Mouse (Mus musculus): ENCODE measurements at regions not wholly inside any gene's neighbourhood (a gene's known extent, or its start where the extent isn't known, plus 50 kb on each side); places are given as distances from the start of the nearest gene placed in this dataset.

DNA sequence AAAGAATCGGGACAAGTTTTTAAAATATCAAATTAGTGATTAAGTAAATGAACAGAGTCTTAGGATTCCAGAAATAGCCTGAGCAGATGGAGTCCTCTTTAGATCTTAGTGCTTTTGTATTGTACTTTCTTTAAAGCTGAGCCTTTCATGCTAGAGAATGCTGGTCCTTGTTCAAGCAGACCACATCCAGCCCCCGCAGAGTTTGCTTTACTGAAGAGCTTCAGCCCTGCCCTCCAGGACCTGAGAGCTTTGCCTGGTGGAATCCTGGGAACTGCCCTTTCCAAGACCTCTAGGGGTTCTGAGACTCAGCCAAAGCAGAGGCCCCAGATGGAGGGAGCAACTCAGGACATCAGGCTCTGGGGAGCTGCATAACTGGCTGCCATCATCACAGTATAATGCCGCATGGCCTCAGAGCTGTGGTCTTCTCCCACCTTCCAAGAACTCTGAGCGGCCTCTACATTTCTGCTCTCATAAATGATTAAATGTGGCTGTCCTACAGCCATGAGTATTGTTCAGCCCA, 153.6 kb upstream of the Sh3bp4 start:
- H3K36me3 ChIP-seq (ENCODE audit: control insufficient read depth, insufficient read depth, low read length): no peaks in the 10 kb centered on the region
- H3K9me3 ChIP-seq (ENCODE audit: control insufficient read depth, low read length): peaks cover 8% of the 10 kb centered on the region; the same call in 1 of the 2 replicates
- ATAC-seq (replicated peaks; ENCODE audit: low FRiP score, low TSS enrichment, low read depth) (no peak), DNase-seq (ENCODE audit: low spot score) (peak; percentile 42)
- no peak overlapping the region for H3K27ac ChIP-seq (ENCODE audit: low read depth)
- H3K4me2 ChIP-seq (ENCODE audit: low read length): no peak overlapping the region
- 80% methylated on average over 4 of the region's 4 CpGs for WGBS
- no peaks in the 10 kb centered on the region for H3K27me3 ChIP-seq (replicated peaks; ENCODE audit: control insufficient read depth, insufficient read depth, low read length)
- no peaks in the 10 kb centered on the region for H3K4me1 ChIP-seq (replicated peaks; ENCODE audit: control insufficient read depth, insufficient read depth, low read length)
- no peak overlapping the region for H3K9ac ChIP-seq (ENCODE audit: low read length)
- H3K4me3 ChIP-seq (ENCODE audit: low read depth, low read length): no peak overlapping the region

DNA sequence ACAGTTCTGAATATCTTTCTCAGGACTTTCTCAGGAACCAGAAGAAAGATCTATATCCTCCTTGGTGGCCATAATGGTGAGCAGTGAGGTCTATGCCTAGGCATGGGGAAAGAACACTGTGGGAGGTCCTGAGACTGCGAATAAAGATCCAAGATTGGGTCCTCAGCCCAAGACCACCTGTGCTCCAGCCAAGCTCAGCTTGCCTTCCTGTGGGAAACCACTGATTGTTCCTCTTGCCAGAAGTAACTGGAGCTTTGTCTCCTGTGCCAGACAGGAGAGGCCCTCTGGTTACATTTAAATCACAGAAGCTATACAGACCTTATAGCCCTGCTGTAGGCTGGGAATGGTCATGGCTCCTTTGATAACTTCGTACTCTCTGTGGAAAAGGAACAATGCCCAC, 148.8 kb upstream of the Sh3bp4 start:
- no peaks in the 10 kb centered on the region for H3K9me3 ChIP-seq (ENCODE audit: control insufficient read depth, low read length)
- H3K4me3 ChIP-seq (ENCODE audit: low read depth, low read length): no peak overlapping the region
- H3K36me3 ChIP-seq (ENCODE audit: control insufficient read depth, insufficient read depth, low read length): no peaks in the 10 kb centered on the region
- no peak overlapping the region for H3K9ac ChIP-seq (ENCODE audit: low read length)
- ATAC-seq (replicated peaks; ENCODE audit: low FRiP score, low TSS enrichment, low read depth) (no peak), DNase-seq (ENCODE audit: low spot score) (no peak)
- H3K27me3 ChIP-seq (replicated peaks; ENCODE audit: control insufficient read depth, insufficient read depth, low read length): no peaks in the 10 kb centered on the region
- H3K4me2 ChIP-seq (ENCODE audit: low read length): no peak overlapping the region
- WGBS: 79% methylated on average over 2 of the region's 2 CpGs
- no peaks in the 10 kb centered on the region; the same call in 1 of the 2 replicates for H3K4me1 ChIP-seq (replicated peaks; ENCODE audit: control insufficient read depth, insufficient read depth, low read length)
- no peak overlapping the region for H3K27ac ChIP-seq (ENCODE audit: low read depth)

DNA sequence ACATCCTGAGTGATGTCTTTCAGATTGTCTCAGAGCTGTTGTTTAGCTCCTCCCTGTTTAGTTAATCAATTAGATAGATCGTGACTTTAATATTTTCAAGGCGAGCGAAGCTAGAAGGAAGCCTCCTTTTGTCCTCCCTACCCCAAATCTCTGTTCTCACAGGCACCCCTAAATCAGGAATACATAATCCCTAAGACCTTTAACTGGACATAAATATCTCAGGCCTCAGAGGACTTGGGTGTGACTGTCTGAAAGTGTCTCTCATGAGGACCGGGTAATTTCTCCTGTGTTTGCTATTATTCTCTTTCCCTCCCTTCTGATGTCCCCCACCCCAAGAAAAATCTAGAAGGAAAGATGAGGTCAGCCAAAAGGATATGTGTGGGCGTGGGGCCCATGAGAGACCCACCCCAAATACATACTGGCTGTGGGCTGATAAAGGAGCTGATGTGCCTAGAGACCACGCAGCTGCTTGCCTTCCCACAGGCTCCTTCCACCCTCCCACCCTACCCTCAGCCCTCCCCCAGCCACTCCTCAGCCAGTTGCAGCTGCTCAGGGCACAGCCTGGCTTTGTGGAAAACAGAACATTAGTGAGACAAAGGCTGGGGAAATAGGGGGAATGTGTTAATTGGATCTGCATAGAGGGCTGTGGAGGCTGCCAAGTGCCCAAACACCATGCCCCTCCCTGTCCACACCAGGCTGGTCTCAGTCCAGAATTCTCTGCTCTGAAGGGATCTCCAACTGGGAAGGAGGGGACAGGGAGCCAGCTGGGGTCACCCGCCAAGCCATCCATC, 146.2 kb upstream of the Sh3bp4 start:
- WGBS: 56% methylated on average over 7 of the region's 7 CpGs
- peak; percentile 80 for ATAC-seq (replicated peaks; ENCODE audit: low FRiP score, low TSS enrichment, low read depth)

DNA sequence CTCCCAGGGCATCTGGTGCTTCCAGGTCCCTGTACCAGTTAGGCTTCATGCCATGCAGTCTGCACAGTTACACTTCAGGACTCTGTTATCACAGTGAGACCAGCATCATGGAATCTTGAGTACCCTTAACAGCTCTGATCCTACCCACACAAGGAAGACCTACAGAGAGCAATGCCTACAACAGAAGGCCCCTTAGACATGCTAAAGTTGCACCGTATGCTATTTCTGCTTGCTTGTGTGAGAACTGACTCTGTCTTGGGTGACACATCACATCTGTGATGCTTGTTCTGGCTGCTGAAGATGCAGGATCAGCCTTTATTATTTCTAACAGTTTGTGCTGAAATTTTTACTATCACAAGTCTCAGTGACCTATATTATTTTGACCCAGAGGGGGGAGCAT, 135.0 kb upstream of the Sh3bp4 start:
- WGBS: 74% methylated on average over 1 of the region's 1 CpGs
- Histone ChIP-seq H3K36me3 (ENCODE audit: control insufficient read depth, insufficient read depth, low read length) (no peaks in the 10 kb centered on the region), H3K4me3 (ENCODE audit: low read depth, low read length) (no peak overlapping the region), H3K4me1 (replicated peaks; ENCODE audit: control insufficient read depth, insufficient read depth, low read length) (no peaks in the 10 kb centered on the region), H3K9ac (ENCODE audit: low read length) (no peak overlapping the region), H3K27ac (ENCODE audit: low read depth) (no peak overlapping the region), H3K4me2 (ENCODE audit: low read length) (no peak overlapping the region), H3K9me3 (ENCODE audit: control insufficient read depth, low read length) (0 out of 2 replicates have a peak, but pooled peaks cover 6% of the 10 kb centered on the region), H3K27me3 (replicated peaks; ENCODE audit: control insufficient read depth, insufficient read depth, low read length) (no peaks in the 10 kb centered on the region)
- ATAC-seq (replicated peaks; ENCODE audit: low FRiP score, low TSS enrichment, low read depth) (no peak), DNase-seq (ENCODE audit: low spot score) (no peak)

More for the DNA sequence above, 146.2 kb upstream of the Sh3bp4 start:
- Histone ChIP-seq H3K4me2 (ENCODE audit: low read length) (no peak overlapping the region), H3K9me3 (ENCODE audit: control insufficient read depth, low read length) (peaks cover 4% of the 10 kb centered on the region; the same call in 1 of the 2 replicates), H3K27ac (ENCODE audit: low read depth) (no peak overlapping the region), H3K9ac (ENCODE audit: low read length) (no peak overlapping the region), H3K27me3 (replicated peaks; ENCODE audit: control insufficient read depth, insufficient read depth, low read length) (no peaks in the 10 kb centered on the region), H3K4me3 (ENCODE audit: low read depth, low read length) (no peak overlapping the region), H3K4me1 (replicated peaks; ENCODE audit: control insufficient read depth, insufficient read depth, low read length) (no peaks in the 10 kb centered on the region; the same call in 1 of the 2 replicates), H3K36me3 (ENCODE audit: control insufficient read depth, insufficient read depth, low read length) (no peaks in the 10 kb centered on the region)
- DNase-seq (ENCODE audit: low spot score): no peak

DNA sequence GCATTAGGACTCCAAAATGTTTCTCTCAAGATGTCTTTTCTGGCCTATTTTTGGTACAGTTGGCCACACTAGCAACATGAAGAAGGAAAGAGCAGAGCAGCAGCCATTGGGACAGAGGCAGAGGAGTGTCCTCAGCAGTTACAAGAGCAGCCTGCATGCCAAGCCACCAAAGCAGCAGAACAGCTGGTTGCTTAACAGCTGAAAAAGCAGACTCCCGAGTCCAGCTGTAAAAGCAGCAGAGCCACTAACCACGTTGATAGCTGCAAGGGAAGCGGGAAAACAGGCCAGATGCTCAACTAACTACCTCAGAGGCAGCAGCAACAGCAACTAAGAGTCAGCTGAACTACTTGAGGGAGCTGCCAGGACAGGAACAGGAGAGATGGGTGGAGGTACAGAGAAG, 134.4 kb upstream of the Sh3bp4 start:
- no peaks in the 10 kb centered on the region for H3K4me1 ChIP-seq (replicated peaks; ENCODE audit: control insufficient read depth, insufficient read depth, low read length)
- ATAC-seq (replicated peaks; ENCODE audit: low FRiP score, low TSS enrichment, low read depth): no peak
- no peak overlapping the region for H3K4me2 ChIP-seq (ENCODE audit: low read length)
- no peak overlapping the region for H3K4me3 ChIP-seq (ENCODE audit: low read depth, low read length)
- no peaks in the 10 kb centered on the region for H3K27me3 ChIP-seq (replicated peaks; ENCODE audit: control insufficient read depth, insufficient read depth, low read length)
- H3K9ac ChIP-seq (ENCODE audit: low read length): no peak overlapping the region
- no peaks in the 10 kb centered on the region for H3K36me3 ChIP-seq (ENCODE audit: control insufficient read depth, insufficient read depth, low read length)
- 0 out of 2 replicates have a peak, but pooled peaks cover 6% of the 10 kb centered on the region for H3K9me3 ChIP-seq (ENCODE audit: control insufficient read depth, low read length)
- no peak for DNase-seq (ENCODE audit: low spot score)
- no peak overlapping the region for H3K27ac ChIP-seq (ENCODE audit: low read depth)
- WGBS: 86% methylated on average over 3 of the region's 3 CpGs

DNA sequence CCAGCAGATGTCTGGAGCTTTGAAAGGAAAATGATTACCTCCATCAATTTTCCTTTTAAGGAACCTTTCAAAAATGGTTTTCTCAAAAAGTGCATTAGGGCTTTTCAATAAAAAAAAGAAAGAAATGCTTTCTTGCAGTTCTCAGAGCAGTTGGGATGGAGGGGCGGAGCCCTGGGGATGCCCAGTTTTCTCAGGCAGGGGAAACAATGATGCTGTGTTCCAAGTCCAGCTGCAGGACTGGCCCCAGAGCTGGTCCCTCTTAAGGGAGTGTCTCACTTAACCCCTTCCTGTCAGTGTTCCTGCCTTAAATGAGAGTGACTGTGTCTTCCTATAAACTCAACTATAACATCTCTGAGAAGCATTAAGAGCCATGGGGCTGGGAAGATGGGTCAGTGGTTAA, 132.9 kb upstream of the Sh3bp4 start:
- no peaks in the 10 kb centered on the region for H3K4me1 ChIP-seq (replicated peaks; ENCODE audit: control insufficient read depth, insufficient read depth, low read length)
- no peaks in the 10 kb centered on the region for H3K27me3 ChIP-seq (replicated peaks; ENCODE audit: control insufficient read depth, insufficient read depth, low read length)
- no peak overlapping the region for H3K4me2 ChIP-seq (ENCODE audit: low read length)
- DNase-seq (ENCODE audit: low spot score) (no peak), ATAC-seq (replicated peaks; ENCODE audit: low FRiP score, low TSS enrichment, low read depth) (peak; percentile 50; the same call in 1 of the 2 replicates)
- no peak overlapping the region for H3K27ac ChIP-seq (ENCODE audit: low read depth)
- no peaks in the 10 kb centered on the region for H3K36me3 ChIP-seq (ENCODE audit: control insufficient read depth, insufficient read depth, low read length)
- no peak overlapping the region for H3K4me3 ChIP-seq (ENCODE audit: low read depth, low read length)
- 74% methylated on average over 1 of the region's 1 CpGs for WGBS
- no peak overlapping the region for H3K9ac ChIP-seq (ENCODE audit: low read length)
- H3K9me3 ChIP-seq (ENCODE audit: control insufficient read depth, low read length): 0 out of 2 replicates have a peak, but pooled peaks cover 6% of the 10 kb centered on the region

DNA sequence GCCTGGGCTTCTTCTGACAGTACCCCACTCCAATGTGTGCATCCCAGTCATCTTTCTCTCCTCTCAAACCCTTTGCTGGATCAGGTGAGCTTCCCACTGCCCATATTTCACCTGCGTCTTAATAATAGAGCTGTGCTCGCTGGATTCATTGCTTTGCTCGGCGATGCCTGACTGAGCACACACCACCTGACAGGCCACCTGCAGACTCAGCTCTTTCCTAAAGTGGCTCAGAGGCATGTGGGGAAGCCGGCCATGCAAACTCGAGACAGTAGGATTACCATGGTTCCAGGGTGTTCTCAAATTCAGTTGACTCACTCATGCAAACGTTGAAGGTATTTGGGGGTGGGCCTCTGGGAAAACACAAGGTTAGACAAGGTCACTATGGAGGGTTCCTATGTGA, 131.8 kb upstream of the Sh3bp4 start:
- Histone ChIP-seq H3K4me2 (ENCODE audit: low read length) (no peak overlapping the region), H3K36me3 (ENCODE audit: control insufficient read depth, insufficient read depth, low read length) (no peaks in the 10 kb centered on the region), H3K9ac (ENCODE audit: low read length) (no peak overlapping the region), H3K27ac (ENCODE audit: low read depth) (no peak overlapping the region), H3K9me3 (ENCODE audit: control insufficient read depth, low read length) (0 out of 2 replicates have a peak, but pooled peaks cover 6% of the 10 kb centered on the region), H3K27me3 (replicated peaks; ENCODE audit: control insufficient read depth, insufficient read depth, low read length) (no peaks in the 10 kb centered on the region), H3K4me3 (ENCODE audit: low read depth, low read length) (no peak overlapping the region), H3K4me1 (replicated peaks; ENCODE audit: control insufficient read depth, insufficient read depth, low read length) (0 out of 2 replicates have a peak, but pooled peaks cover 3% of the 10 kb centered on the region)
- WGBS: 77% methylated on average over 7 of the region's 7 CpGs
- ATAC-seq (replicated peaks; ENCODE audit: low FRiP score, low TSS enrichment, low read depth) (no peak), DNase-seq (ENCODE audit: low spot score) (no peak)

DNA sequence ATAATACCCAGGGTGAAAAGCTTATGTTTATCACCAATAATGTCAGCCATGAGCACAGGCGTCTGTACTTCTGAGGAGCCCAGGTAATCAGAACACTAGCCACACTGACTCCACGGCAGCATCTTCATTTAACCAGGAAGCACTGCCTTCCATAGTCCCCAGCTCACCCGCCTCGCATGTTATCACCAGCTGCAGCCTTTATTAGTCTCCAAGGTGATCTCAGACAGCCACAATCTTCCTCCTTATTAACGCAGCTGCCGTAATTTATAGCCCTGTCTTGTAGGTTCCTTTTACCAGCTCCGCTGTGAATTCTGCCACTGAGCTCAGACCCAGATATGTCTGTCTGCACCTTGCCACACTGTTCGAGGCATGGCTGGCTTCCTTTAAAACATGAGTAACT, 127.2 kb upstream of the Sh3bp4 start:
- 0 out of 2 replicates have a peak, but pooled peaks have one; percentile 23 for ATAC-seq (replicated peaks; ENCODE audit: low FRiP score, low TSS enrichment, low read depth)

More for the DNA sequence above, 127.2 kb upstream of the Sh3bp4 start:
- H3K27ac ChIP-seq (ENCODE audit: low read depth): no peak overlapping the region
- DNase-seq (ENCODE audit: low spot score): no peak
- no peak overlapping the region for H3K9ac ChIP-seq (ENCODE audit: low read length)
- no peak overlapping the region for H3K4me2 ChIP-seq (ENCODE audit: low read length)
- WGBS: 44% methylated on average over 8 of the region's 8 CpGs
- H3K9me3 ChIP-seq (ENCODE audit: control insufficient read depth, low read length): no peaks in the 10 kb centered on the region
- H3K36me3 ChIP-seq (ENCODE audit: control insufficient read depth, insufficient read depth, low read length): no peaks in the 10 kb centered on the region
- H3K4me1 ChIP-seq (replicated peaks; ENCODE audit: control insufficient read depth, insufficient read depth, low read length): 0 out of 2 replicates have a peak, but pooled peaks cover 3% of the 10 kb centered on the region
- no peaks in the 10 kb centered on the region for H3K27me3 ChIP-seq (replicated peaks; ENCODE audit: control insufficient read depth, insufficient read depth, low read length)
- no peak overlapping the region for H3K4me3 ChIP-seq (ENCODE audit: low read depth, low read length)

All from intestine, embryonic 14.5 days (tissue).